Mouse (Mus musculus): Measurements from ENCODE around the gene Selenov.

DNA sequence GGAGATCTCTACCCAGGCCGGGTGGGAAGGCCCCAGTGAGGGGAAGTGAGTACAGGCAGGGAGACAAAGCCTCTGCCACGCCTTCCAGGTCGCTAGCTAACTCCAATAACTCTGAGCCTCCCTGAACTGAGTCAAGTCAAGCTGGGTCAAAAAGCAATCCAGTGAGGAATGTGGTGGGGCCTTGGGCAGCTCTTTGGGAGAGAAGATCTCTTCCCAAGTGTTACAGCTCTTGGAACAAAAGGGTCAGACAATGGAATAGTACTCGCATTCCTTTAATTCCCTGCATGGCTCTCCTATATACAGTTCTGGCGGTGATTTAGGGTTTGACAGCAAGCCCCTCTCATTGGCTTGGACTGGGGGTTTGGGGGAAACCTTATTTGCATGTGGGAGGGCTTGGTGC lies 28.1 kb downstream of the Selenov start:
- TF ChIP-seq POLR2A (IDR thresholded peaks at IDR 0.05; ENCODE audit: control insufficient read depth, extremely low read depth, insufficient read depth, low read length, poor library complexity) (no peak), CTCF (IDR thresholded peaks at IDR 0.05; ENCODE audit: borderline replicate concordance, control insufficient read depth, extremely low read depth, insufficient read depth, low read length, poor library complexity) (no peak)

All from thymus, adult 2 months (tissue).